8 mouse cellular contexts compared by ENCODE assay signal in the genomic region with DNA sequence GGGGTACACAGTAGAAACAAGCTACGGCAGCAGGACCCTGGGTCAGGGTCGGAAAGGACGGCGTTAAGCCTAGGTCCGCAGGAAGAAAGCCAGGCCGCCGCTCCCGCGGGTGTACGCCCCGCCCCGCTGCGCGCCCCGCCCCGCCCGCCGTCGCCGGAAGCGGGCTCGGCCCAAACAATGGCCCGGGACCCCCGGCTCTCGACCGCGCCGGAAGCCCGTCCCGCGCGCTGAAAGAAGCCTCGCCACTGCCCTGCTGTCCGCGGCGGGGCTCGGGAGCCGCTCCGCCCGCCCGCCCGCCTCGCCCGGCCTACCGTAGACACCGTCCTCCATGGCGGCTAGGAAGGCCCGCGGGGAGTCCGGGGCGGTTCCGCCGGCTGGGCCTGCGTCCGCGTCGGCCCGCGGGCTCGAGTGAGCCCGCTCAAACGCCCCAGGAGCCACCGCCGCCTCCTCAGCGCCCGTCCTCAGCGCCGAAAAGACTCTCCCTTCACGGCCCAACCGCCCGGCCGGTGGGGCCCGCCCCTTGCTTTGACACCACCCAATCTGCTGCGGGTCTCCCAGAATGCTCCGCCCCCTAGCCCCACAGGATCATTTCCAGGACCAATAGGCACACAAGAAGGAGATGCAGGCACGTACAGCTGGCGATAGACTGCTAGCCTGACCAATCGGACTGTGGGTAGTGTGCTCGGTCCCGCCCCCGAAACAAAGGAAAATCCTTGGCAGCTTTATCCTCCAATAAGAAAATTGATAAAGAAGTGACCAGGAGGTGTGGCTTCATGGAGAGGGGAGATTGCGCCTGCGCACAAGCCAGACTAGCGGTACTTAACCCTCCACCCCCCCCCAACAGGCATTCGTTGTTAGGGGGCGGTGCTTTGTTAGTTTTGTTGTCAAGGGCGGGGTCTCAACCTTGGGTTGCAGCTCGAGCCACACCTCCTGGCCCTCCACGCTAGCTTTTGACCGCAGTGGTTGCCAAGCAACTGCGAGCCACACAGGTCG. TPM values are rescaled to one million over a fixed set of nuclear protein-coding genes. Genes with fewer than 3 reads are reported as not detected.
DNase-seq lines count a peak whose midpoint lies in the region; ATAC-seq lines count a peak whose summit lies in the region.

Gene Cyth2, minus strand, starts transcription at position 795 of the 993 bp plus-strand sequence.

- H3K9me3 ChIP-seq in heart, embryonic 10.5 days, result no peaks in the 10 kb centered on the region
- no peaks in the 10 kb centered on the region for H3K9me3 ChIP-seq in kidney, embryonic 15.5 days (replicated peaks)

- H3K4me1 ChIP-seq in heart, embryonic 10.5 days, result peaks cover 27% of the 10 kb centered on the region
- peaks cover 26% of the 10 kb centered on the region for H3K4me1 ChIP-seq in kidney, embryonic 15.5 days

- peak; percentile 99 to 100 for DNase-seq in B cell, adult 2 months
- peak; percentile 100 for DNase-seq in brain, adult 2 months (ENCODE audit: low read depth, low spot score)
- DNase-seq in heart, embryonic 10.5 days (ENCODE audit: low spot score), result peak; percentile 100
- peak; percentile 99 for DNase-seq in liver
- peak; percentile 98 to 99 for DNase-seq in spleen, postnatal 4 days (ENCODE audit: low spot score in 2 of 2)

- H3K36me3 ChIP-seq in heart, embryonic 10.5 days, result peaks cover 40% of the 10 kb centered on the region
- peaks cover 41% of the 10 kb centered on the region for H3K36me3 ChIP-seq in kidney, embryonic 15.5 days

- peak within 1 kb of the TSS; percentile 76 for H3K4me2 ChIP-seq in kidney, embryonic 15.5 days

- WGBS in heart, embryonic 10.5 days, result under 1% methylated on average over 82 of the region's 92 CpGs
- under 1% methylated on average over 61 of the region's 92 CpGs for WGBS in kidney, embryonic 15.5 days

- peak within 1 kb of the TSS; percentile 94 for H3K4me3 ChIP-seq in heart, embryonic 10.5 days
- peak within 1 kb of the TSS; percentile 86 for H3K4me3 ChIP-seq in kidney, embryonic 15.5 days (replicated peaks)

- peak within 1 kb of the TSS; percentile 98 for H3K9ac ChIP-seq in kidney, embryonic 15.5 days

- H3K27me3 ChIP-seq in heart, embryonic 10.5 days (ENCODE audit: insufficient read depth, poor library complexity, severe bottlenecking), result peaks cover 15% of the 10 kb centered on the region
- no peaks in the 10 kb centered on the region for H3K27me3 ChIP-seq in kidney, embryonic 15.5 days

- peak within 1 kb of the TSS; percentile 100 for H3K27ac ChIP-seq in heart, embryonic 10.5 days
- H3K27ac ChIP-seq in kidney, embryonic 15.5 days, result peak within 1 kb of the TSS; percentile 100

- peak; percentile 95 for ATAC-seq in erythroblast, adult 5-6 weeks (replicated peaks; ENCODE audit: low FRiP score, poor library complexity, severe bottlenecking)
- peak; percentile 99 for ATAC-seq in kidney, embryonic 15.5 days (replicated peaks; ENCODE audit: low FRiP score)
- ATAC-seq in monocyte, adult 5-6 weeks (replicated peaks; ENCODE audit: insufficient number of reproducible peaks, low FRiP score, low TSS enrichment, poor library complexity, severe bottlenecking), result peak; percentile 94

RNA-seq across cellular contexts. Expression of gene Cyth2, which starts in this region (rescaled TPM):
- total RNA-seq in erythroblast, adult 5-6 weeks (2015; ENCODE audit: low replicate concordance), result 10.6 and 10.7 TPM in 2 replicates
- 11.6 and 14.5 TPM in 2 replicates for total RNA-seq in erythroblast, adult 5-6 weeks (2017; ENCODE audit: low replicate concordance)
- polyA plus RNA-seq in heart, embryonic 10.5 days (2016; fragmentation: Nextera tagmentation; extraction: Ambion mirVana), result 99.1 and 124 TPM in 2 replicates
- 130 and 132 TPM in 2 replicates for polyA plus RNA-seq in kidney, embryonic 15.5 days (2015; fragmentation: Nextera tagmentation; extraction: Ambion mirVana)
- total RNA-seq in monocyte, adult 5-6 weeks (2017), result 59.2 to 78.0 TPM (median 72.7 TPM) in 3 replicates

Comparison
In these comparisons a context has a peak if more than half of its experiments do, and no peak if none do; other contexts are left out.
1. Peak in every context shown above with its lines: DNase-seq, ATAC-seq, H3K4me3 ChIP-seq and H3K27ac ChIP-seq.